Mouse (Mus musculus) MEL (cell line): Measurements from ENCODE around the gene Usp5. TPM values are rescaled to one million over a fixed set of nuclear protein-coding genes. Genes with fewer than 3 reads are reported as not detected.

Source experiments
- DNase-seq: peaks from one replicate; pipeline ENCODE4 v3.0.0; 2011; ENCODE audit warnings: low read depth, low spot score
- H3K27ac ChIP-seq: 2 replicates; pipeline ENCODE4 v1.5.1; 2012; ENCODE audit warnings: low read depth, mild to moderate bottlenecking, control low read depth, low read length, moderate library complexity; ENCODE audit not compliant: control insufficient read depth
- H3K27me3 ChIP-seq, 2 experiments: fragments of 150-350 bp in 1 of 2; sonication (generic) in 1 of 2; 2 replicates each; pipeline ENCODE4 v1.6.1; 2012; ENCODE audit warnings: low read length in 2 of 2, mild to moderate bottlenecking in 2 of 2, improper control_type of control experiment in 1 of 2, moderate library complexity in 1 of 2; ENCODE audit not compliant: insufficient read depth in 2 of 2, control insufficient read depth in 1 of 2
- H3K36me3 ChIP-seq, 2 experiments: 2 replicates each; pipeline ENCODE4 v1.6.1; 2012 to 2014; ENCODE audit warnings: low read length in 2 of 2, improper control_type of control experiment in 1 of 2, inconsistent platforms in 1 of 2, mild to moderate bottlenecking in 1 of 2; ENCODE audit not compliant: insufficient read depth in 2 of 2, control insufficient read depth in 1 of 2
- H3K4me1 ChIP-seq, 2 experiments: fragments of 150-350 bp in 1 of 2; sonication (generic) in 1 of 2; 2 replicates each; pipeline ENCODE4 v1.6.1; 2012; ENCODE audit warnings: low read length in 2 of 2, improper control_type of control experiment in 1 of 2, mild to moderate bottlenecking in 1 of 2; ENCODE audit not compliant: insufficient read depth in 2 of 2, control insufficient read depth in 1 of 2
- H3K4me3 ChIP-seq, 2 experiments: fragments of 150-350 bp in 1 of 2; sonication (generic) in 1 of 2; 2 replicates each; pipeline ENCODE4 v1.5.1; 2012; ENCODE audit warnings: low read depth in 2 of 2, low read length in 2 of 2, mild to moderate bottlenecking in 2 of 2, moderate library complexity in 2 of 2, control low read depth in 1 of 2, improper control_type of control experiment in 1 of 2; ENCODE audit not compliant: control insufficient read depth in 1 of 2, insufficient read depth in 1 of 2
- H3K79me2 ChIP-seq: 2 replicates; pipeline ENCODE4 v1.6.1; 2012; ENCODE audit warnings: mild to moderate bottlenecking, low read length, moderate library complexity; ENCODE audit not compliant: control insufficient read depth, poor library complexity, insufficient read depth
- H3K9ac ChIP-seq: 2 replicates; pipeline ENCODE4 v1.6.1; 2012; ENCODE audit warnings: low read depth, mild to moderate bottlenecking, control low read depth, low read length, moderate library complexity; ENCODE audit not compliant: control insufficient read depth, poor library complexity, severe bottlenecking
- H3K9me3 ChIP-seq: fragments of 150-350 bp; sonication (generic); replicated peaks from 2 replicates; pipeline ENCODE4 v1.6.1; 2012; ENCODE audit warnings: mild to moderate bottlenecking, low read length, improper control_type of control experiment, moderate library complexity; ENCODE audit not compliant: insufficient read depth
- BHLHE40 ChIP-seq: IDR thresholded peaks from 2 replicates; pipeline ENCODE4 v1.6.1; 2012; ENCODE audit warnings: low read depth, mild to moderate bottlenecking, inconsistent platforms, low read length, improper control_type of control experiment, borderline replicate concordance
- CHD2 ChIP-seq: IDR thresholded peaks from 2 replicates; pipeline ENCODE4 v1.6.1; 2011; ENCODE audit warnings: low read length, improper control_type of control experiment
- CTCF ChIP-seq, 3 experiments: IDR thresholded peaks in 2 of 3; conservative IDR thresholded peaks in 1 of 3; 2 replicates each; pipeline ENCODE4 v1.5.1; 2011 to 2012; ENCODE audit warnings: low read length in 3 of 3, low read depth in 2 of 3, mild to moderate bottlenecking in 2 of 3, improper control_type of control experiment in 1 of 3, inconsistent platforms in 1 of 3, mixed read lengths in 1 of 3, moderate library complexity in 1 of 3; ENCODE audit not compliant: control insufficient read depth in 1 of 3, insufficient read depth in 1 of 3, poor library complexity in 1 of 3, severe bottlenecking in 1 of 3
- E2F4 ChIP-seq: IDR thresholded peaks from 2 replicates; pipeline ENCODE4 v1.6.1; 2011; ENCODE audit warnings: low read depth, low read length, improper control_type of control experiment, borderline replicate concordance
- ELF1 ChIP-seq: IDR thresholded peaks from 2 replicates; pipeline ENCODE4 v1.6.1; 2014; ENCODE audit warnings: low read depth, mild to moderate bottlenecking, inconsistent platforms, low read length, improper control_type of control experiment, moderate library complexity
- ETS1 ChIP-seq: IDR thresholded peaks from 2 replicates; pipeline ENCODE4 v1.6.1; 2012; ENCODE audit warnings: low read depth, mild to moderate bottlenecking, inconsistent platforms, low read length, improper control_type of control experiment, moderate library complexity
- GABPA ChIP-seq: IDR thresholded peaks from 2 replicates; pipeline ENCODE4 v1.6.1; 2012; ENCODE audit warnings: low read depth, mild to moderate bottlenecking, inconsistent platforms, low read length, improper control_type of control experiment, moderate library complexity
- GATA1 ChIP-seq: IDR thresholded peaks from 2 replicates; pipeline ENCODE4 v1.6.1; 2011; ENCODE audit warnings: low read depth, low read length, improper control_type of control experiment
- HCFC1 ChIP-seq: IDR thresholded peaks from 2 replicates; pipeline ENCODE4 v1.6.1; 2012; ENCODE audit warnings: low read depth, mild to moderate bottlenecking, inconsistent platforms, low read length, improper control_type of control experiment, moderate library complexity
- JUND ChIP-seq: IDR thresholded peaks from 2 replicates; pipeline ENCODE4 v1.6.1; 2011; ENCODE audit warnings: low read depth, mild to moderate bottlenecking, improper control_type of control experiment, low read length
- KAT2A ChIP-seq: conservative IDR thresholded peaks from 2 replicates; pipeline ENCODE4 v1.6.1; 2012; ENCODE audit warnings: low read depth, low read length, improper control_type of control experiment, inconsistent platforms
- MAZ ChIP-seq: IDR thresholded peaks from 2 replicates; pipeline ENCODE4 v1.6.1; 2012; ENCODE audit warnings: low read depth, mild to moderate bottlenecking, inconsistent platforms, low read length, improper control_type of control experiment
- MXI1 ChIP-seq: IDR thresholded peaks from 2 replicates; pipeline ENCODE4 v1.6.1; 2011; ENCODE audit warnings: mild to moderate bottlenecking, low read depth, low read length, improper control_type of control experiment
- MYB ChIP-seq: IDR thresholded peaks from 2 replicates; pipeline ENCODE4 v1.6.1; 2011; ENCODE audit warnings: mild to moderate bottlenecking, low read depth, low read length, improper control_type of control experiment
- MYC ChIP-seq: IDR thresholded peaks from 2 replicates; pipeline ENCODE4 v1.6.1; 2011; ENCODE audit warnings: low read depth, mild to moderate bottlenecking, low read length, improper control_type of control experiment, moderate library complexity
- NELFE ChIP-seq: IDR thresholded peaks from 2 replicates; pipeline ENCODE4 v1.6.1; 2011; ENCODE audit warnings: low read depth, low read length, improper control_type of control experiment
- POLR2A ChIP-seq, 2 experiments: IDR thresholded peaks; 2 replicates each; pipeline ENCODE4 v1.6.1; 2011 to 2012; ENCODE audit warnings: low read length in 2 of 2, mild to moderate bottlenecking in 2 of 2, control low read depth in 1 of 2, improper control_type of control experiment in 1 of 2, low read depth in 1 of 2, moderate library complexity in 1 of 2; ENCODE audit not compliant: control insufficient read depth in 1 of 2, insufficient read depth in 1 of 2, poor library complexity in 1 of 2
- POLR2AphosphoS2 ChIP-seq: IDR thresholded peaks from 2 replicates; pipeline ENCODE4 v1.6.1; 2011; ENCODE audit warnings: low read length, improper control_type of control experiment
- RAD21 ChIP-seq: IDR thresholded peaks from 2 replicates; pipeline ENCODE4 v1.6.1; 2011; ENCODE audit warnings: mild to moderate bottlenecking, low read depth, low read length, improper control_type of control experiment
- SIN3A ChIP-seq: IDR thresholded peaks from 2 replicates; pipeline ENCODE4 v1.6.1; 2012; ENCODE audit warnings: low read length, improper control_type of control experiment, inconsistent platforms
- SMC3 ChIP-seq: IDR thresholded peaks from 2 replicates; pipeline ENCODE4 v1.6.1; 2011; ENCODE audit warnings: low read depth, low read length, improper control_type of control experiment
- UBTF ChIP-seq: IDR thresholded peaks from 2 replicates; pipeline ENCODE4 v1.6.1; 2012; ENCODE audit warnings: low read depth, mild to moderate bottlenecking, inconsistent platforms, low read length, improper control_type of control experiment, moderate library complexity, borderline replicate concordance; ENCODE audit not compliant: insufficient read depth
- USF1 ChIP-seq: IDR thresholded peaks from 2 replicates; pipeline ENCODE4 v1.6.1; 2014; ENCODE audit warnings: low read depth, mild to moderate bottlenecking, inconsistent platforms, low read length, improper control_type of control experiment, moderate library complexity
- USF2 ChIP-seq, 2 experiments: IDR thresholded peaks; 2 replicates each; pipeline ENCODE4 v1.6.1; 2011 to 2012; ENCODE audit warnings: improper control_type of control experiment in 2 of 2, low read length in 2 of 2, borderline replicate concordance in 1 of 2, inconsistent platforms in 1 of 2, low read depth in 1 of 2, mild to moderate bottlenecking in 1 of 2; ENCODE audit not compliant: insufficient read depth in 1 of 2
- ZC3H11A ChIP-seq: IDR thresholded peaks from 2 replicates; pipeline ENCODE4 v1.6.1; 2012; ENCODE audit warnings: low read depth, mild to moderate bottlenecking, inconsistent platforms, low read length, improper control_type of control experiment
- ZKSCAN1 ChIP-seq: IDR thresholded peaks from 2 replicates; pipeline ENCODE4 v1.6.1; 2012; ENCODE audit warnings: low read depth, mild to moderate bottlenecking, inconsistent platforms, low read length, improper control_type of control experiment, moderate library complexity
- ZMIZ1 ChIP-seq: IDR thresholded peaks from 2 replicates; pipeline ENCODE4 v1.6.1; 2012; ENCODE audit warnings: low read depth, mild to moderate bottlenecking, inconsistent platforms, low read length, improper control_type of control experiment, moderate library complexity
- polyA plus RNA-seq, 2 experiments: library from polyadenylated mRNA; stranded (reverse) in 1 of 2; unstranded in 1 of 2; fragments of >175 nt in 1 of 2; fragments of >200 nt in 1 of 2; gene quantifications; 2 replicates each; pipeline versions ENCODE4 v1.2.1 to v1.2.4; 2012; ENCODE audit warnings: low replicate concordance in 2 of 2, low read depth in 1 of 2; ENCODE audit not compliant: insufficient read length in 2 of 2, insufficient read depth in 1 of 2, missing spikeins in 1 of 2
- total RNA-seq: library from RNA; depleted of rRNA; stranded (reverse); fragments of 300-350 nt; gene quantifications from 2 replicates; pipeline ENCODE4 v1.2.3, GENCODE M21; 2012

The Usp5 gene
- total and polyA plus RNA-seq, 3 experiments: 102 to 129 TPM; not detected in 1

GRCm38 (mm10) chr6:124809775-124810538, 19.3 kb downstream of the Usp5 start:
- TF ChIP-seq POLR2A (IDR thresholded peaks at IDR 0.05; ENCODE audit: control insufficient read depth in 1 of 2, insufficient read depth in 1 of 2, low read depth in 1 of 2, low read length in 2 of 2, poor library complexity in 1 of 2): peak; percentile 22 to 45; a peak in 2 of 4 replicates
- TF ChIP-seq NELFE: no peak
- TF ChIP-seq POLR2AphosphoS2: peak; percentile 34; the same call in 1 of the 2 replicates
- H3K27me3 ChIP-seq: no peaks in the 10 kb centered on the region
- H3K9me3 ChIP-seq: no peaks in the 10 kb centered on the region
- H3K4me3 ChIP-seq: peak overlapping the region; percentile 78 to 95
- peaks cover 4 to 16% of the 10 kb centered on the region in 2 experiments for H3K36me3 ChIP-seq
- peak overlapping the region; percentile 13; the same call in 1 of the 2 replicates for H3K27ac ChIP-seq
- H3K79me2 ChIP-seq: peaks cover 19% of the 10 kb centered on the region
- peaks cover 0 to 36% of the 10 kb centered on the region in 2 experiments; a peak in 3 of 4 replicates for H3K4me1 ChIP-seq
- peak overlapping the region; percentile 81 for H3K9ac ChIP-seq
- peak; percentile 69 for DNase-seq

GRCm38 (mm10) chr6:124809052-124809774, 20.1 kb downstream of the Usp5 start:
- Histone ChIP-seq H3K9ac (peak overlapping the region; percentile 81), H3K4me1 (peaks cover 0 to 37% of the 10 kb centered on the region in 2 experiments; a peak in 3 of 4 replicates), H3K27me3 (no peaks in the 10 kb centered on the region), H3K36me3 (peaks cover 4 to 15% of the 10 kb centered on the region in 2 experiments), H3K4me3 (peak overlapping the region; percentile 78 to 95), H3K79me2 (peaks cover 19% of the 10 kb centered on the region), H3K27ac (peak overlapping the region; percentile 78), H3K9me3 (no peaks in the 10 kb centered on the region)
- DNase-seq: peak; percentile 76
- peak; percentile 39; the same call in 1 of the 2 replicates for TF ChIP-seq HCFC1
- no peak for TF ChIP-seq UBTF
- TF ChIP-seq KAT2A: no peak
- peak; percentile 6; the same call in 1 of the 2 replicates for TF ChIP-seq ETS1
- no peak for TF ChIP-seq USF2 (IDR thresholded peaks at IDR 0.05; ENCODE audit: borderline replicate concordance in 1 of 2, insufficient read depth in 1 of 2, low read depth in 1 of 2, low read length in 2 of 2)
- TF ChIP-seq MYC: no peak
- peak; percentile 43 to 90 (median 67); a peak in 5 of 6 replicates for TF ChIP-seq CTCF (IDR thresholded peaks at IDR 0.05 in 2 of 3, conservative IDR thresholded peaks at IDR 0.05 in 1 of 3; ENCODE audit: control insufficient read depth in 1 of 3, insufficient read depth in 1 of 3, low read depth in 2 of 3, low read length in 3 of 3, poor library complexity in 1 of 3, severe bottlenecking in 1 of 3)
- TF ChIP-seq SMC3: peak; percentile 26; the same call in 1 of the 2 replicates
- TF ChIP-seq SIN3A: no peak; the same call in 1 of the 2 replicates
- TF ChIP-seq BHLHE40: peak; percentile 35; the same call in 1 of the 2 replicates
- TF ChIP-seq ZC3H11A: peak; percentile 11; the same call in 1 of the 2 replicates
- no peak for TF ChIP-seq GATA1
- TF ChIP-seq RAD21: peak; percentile 9; the same call in 1 of the 2 replicates
- no peak for TF ChIP-seq E2F4
- TF ChIP-seq MYB: no peak
- TF ChIP-seq NELFE: no peak; the same call in 1 of the 2 replicates
- no peak for TF ChIP-seq GABPA
- peak; percentile 77; the same call in 1 of the 2 replicates for TF ChIP-seq MAZ
- peak; percentile 79 for TF ChIP-seq MXI1
- no peak for TF ChIP-seq ELF1
- TF ChIP-seq JUND: no peak
- TF ChIP-seq CHD2: no peak
- no peak for TF ChIP-seq POLR2AphosphoS2
- 0 out of 2 replicates have a peak, but pooled peaks have one; percentile 15 for TF ChIP-seq ZMIZ1
- no peak for TF ChIP-seq USF1
- no peak; the same call in 1 of the 2 replicates for TF ChIP-seq ZKSCAN1
